ENCODE assay signal across 9 mouse cellular contexts in the genomic region with DNA sequence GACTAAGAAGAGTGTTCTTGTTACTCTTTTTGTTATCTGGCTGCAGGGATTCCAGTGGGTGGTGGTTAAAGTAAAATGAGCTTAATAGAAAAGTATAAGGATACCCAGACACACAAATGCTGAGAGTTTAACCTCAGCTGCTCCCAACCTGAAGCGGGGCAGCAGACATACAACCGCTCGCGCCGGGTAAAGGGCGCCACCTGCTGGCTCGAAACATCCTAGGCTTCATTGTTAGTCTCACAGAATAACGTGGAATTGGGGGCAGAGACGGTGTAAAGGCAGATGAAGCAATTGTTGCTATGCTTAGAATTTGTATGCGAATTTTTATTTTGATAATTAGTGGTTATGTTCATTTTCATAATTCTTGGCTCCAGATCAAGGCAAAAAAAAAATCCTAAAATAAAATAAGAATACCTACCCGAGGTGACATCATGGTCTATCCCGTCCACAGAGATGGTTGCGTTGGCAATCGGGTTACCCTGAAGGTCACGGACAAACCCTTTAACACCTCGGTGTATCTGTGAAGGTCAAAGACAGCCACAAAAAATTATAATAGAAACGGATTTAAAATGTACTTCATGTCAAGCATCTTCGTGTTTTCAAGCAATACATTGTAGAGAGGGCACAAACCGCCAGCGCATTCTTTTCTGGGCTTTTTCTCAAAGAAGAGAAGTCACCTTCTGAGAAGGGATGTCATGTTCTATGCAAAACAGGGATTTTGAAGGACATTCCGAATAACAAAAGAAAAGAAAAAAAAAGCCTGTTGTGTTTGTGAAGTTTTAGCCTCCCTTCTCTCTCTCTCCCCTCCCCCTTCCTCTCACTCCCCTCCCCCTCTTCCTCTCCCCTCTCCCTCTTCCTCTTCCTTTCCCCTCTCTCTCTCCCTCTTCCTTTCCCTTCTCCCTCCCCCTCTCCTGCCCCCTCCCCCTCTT.
DNase-seq lines count a peak whose midpoint lies in the region; ATAC-seq and TF ChIP-seq lines count a peak whose summit lies in the region.
"Had no signal": no experiment of that assay in that cellular context is flagged by ENCODE, and none has a peak within 500 bp of the region (broad histone marks: within the 10 kb centered on the region; RNA-seq: fewer than 3 reads in every experiment).

No protein-coding gene starts in this region.

- no peak overlapping the region for H3K4me3 ChIP-seq in embryonic fibroblast, embryonic 13.5 days (ENCODE audit: insufficient read depth, low read length)
- no peak overlapping the region for H3K4me3 ChIP-seq in layer of hippocampus, adult 2 months
- H3K4me3 ChIP-seq: heart, embryonic 15.5 days had no signal

- ATAC-seq in hematopoietic stem cell, adult 5-6 weeks (replicated peaks in 1 of 2; ENCODE audit: insufficient read depth in 1 of 2, low FRiP score in 2 of 2, low TSS enrichment in 1 of 2, low read depth in 1 of 2, poor library complexity in 2 of 2, severe bottlenecking in 2 of 2), result peak; percentile 86 to 92
- no peak for ATAC-seq in erythroid progenitor cell, adult 5-6 weeks (replicated peaks; ENCODE audit: low FRiP score, poor library complexity, severe bottlenecking)

- peak; percentile 73 for TF ChIP-seq CTCF in embryonic fibroblast, embryonic 13.5 days (IDR thresholded peaks at IDR 0.05; ENCODE audit: borderline replicate concordance, insufficient read depth, low read length)
- TF ChIP-seq CTCF in layer of hippocampus, adult 2 months (conservative IDR thresholded peaks at IDR 0.05), result peak; percentile 93

- DNase-seq in ES-CJ7 (ENCODE audit: low read depth, low spot score), result peak; percentile 84
- DNase-seq in adrenal gland, postnatal 4 days (ENCODE audit: low spot score in 2 of 2), result peak; percentile 42 to 48
- DNase-seq in layer of hippocampus, adult 2 months (ENCODE audit: low spot score in 2 of 2), result peak; percentile 48 to 83
- DNase-seq in lung, postnatal 10 days, result peak; percentile 72
- DNase-seq in retina, postnatal 1 day, result peak; percentile 71

- H3K4me1 ChIP-seq in embryonic fibroblast, embryonic 13.5 days (ENCODE audit: control insufficient read depth, insufficient read depth, low read length), result peaks cover 2% of the 10 kb centered on the region; the same call in 1 of the 2 replicates

- no peak for TF ChIP-seq POLR2A in embryonic fibroblast, embryonic 13.5 days (IDR thresholded peaks at IDR 0.05; ENCODE audit: low read depth, low read length)

- H3K27ac ChIP-seq in embryonic fibroblast, embryonic 13.5 days (ENCODE audit: insufficient read depth, low read length), result no peak overlapping the region
- H3K27ac ChIP-seq in layer of hippocampus, adult 2 months, result no peak overlapping the region
- H3K27ac ChIP-seq: heart, embryonic 15.5 days had no signal
